Mouse (Mus musculus) liver, embryonic 14.5 days (tissue): ENCODE data around the gene Smurf2. TPM values are rescaled to one million over a fixed set of nuclear protein-coding genes. Genes with fewer than 3 reads are reported as not detected.

Experiments
- ATAC-seq: fragments of 200-750 bp; cut with Nextera tagmentation; 2 replicates; pipeline ENCODE4 v1.8.0; 2017; ENCODE audit warnings: moderate number of reproducible peaks, mild to moderate bottlenecking, moderate library complexity; ENCODE audit not compliant: insufficient read depth
- DNase-seq, 3 experiments: peaks; one replicate each; pipeline ENCODE4 v3.0.0-alpha.2; 2012 to 2013; ENCODE audit warnings: low read depth in 3 of 3, low spot score in 3 of 3
- H3K27ac ChIP-seq: fragments of 300-500 bp; sonication (generic); 2 replicates; pipeline ENCODE4 v1.5.1; 2014; ENCODE audit warnings: moderate library complexity, mild to moderate bottlenecking, control low read depth, inconsistent platforms
- H3K27me3 ChIP-seq: fragments of 300-500 bp; sonication (generic); 2 replicates; pipeline ENCODE4 v1.6.1; 2014; ENCODE audit warnings: mild to moderate bottlenecking, low read length, moderate library complexity; ENCODE audit not compliant: control insufficient read depth, insufficient read depth
- H3K36me3 ChIP-seq: fragments of 300-500 bp; sonication (generic); replicated peaks from 2 replicates; pipeline ENCODE4 v1.6.1; 2014; ENCODE audit warnings: low read depth; ENCODE audit not compliant: control insufficient read depth, insufficient read depth
- H3K4me1 ChIP-seq, 2 experiments: fragments of 200-500 bp in 1 of 2; fragments of 300-500 bp in 1 of 2; sonication (generic) in 1 of 2; replicated peaks; 2 replicates each; pipeline ENCODE4 v1.6.1; 2012 to 2014; ENCODE audit warnings: antibody characterized with exemption in 1 of 2, inconsistent platforms in 1 of 2, low read length in 1 of 2; ENCODE audit not compliant: control insufficient read depth in 2 of 2, insufficient read depth in 2 of 2
- H3K4me2 ChIP-seq: fragments of 300-500 bp; sonication (generic); 2 replicates; pipeline ENCODE4 v1.6.1; 2014; ENCODE audit warnings: low read depth, mild to moderate bottlenecking, control low read depth, moderate library complexity
- H3K4me3 ChIP-seq, 2 experiments: fragments of 200-500 bp in 1 of 2; fragments of 300-500 bp in 1 of 2; sonication (generic) in 1 of 2; 2 replicates each; pipeline ENCODE4 v1.5.1; 2012 to 2014; ENCODE audit warnings: low read depth in 2 of 2, low read length in 2 of 2, mild to moderate bottlenecking in 2 of 2, control low read depth in 1 of 2, inconsistent platforms in 1 of 2, moderate library complexity in 1 of 2; ENCODE audit not compliant: insufficient read depth in 1 of 2
- H3K9ac ChIP-seq: fragments of 300-500 bp; sonication (generic); replicated peaks from 2 replicates; pipeline ENCODE4 v1.6.1; 2014; ENCODE audit warnings: mild to moderate bottlenecking, control low read depth, moderate library complexity
- H3K9me3 ChIP-seq: fragments of 300-500 bp; sonication (generic); 2 replicates; pipeline ENCODE4 v1.6.1; 2016; ENCODE audit warnings: low read length, mixed read lengths; ENCODE audit not compliant: control insufficient read depth
- CTCF ChIP-seq: IDR thresholded peaks from 2 replicates; pipeline ENCODE4 v1.5.1; 2016; ENCODE audit warnings: antibody characterized with exemption, low read depth, control low read depth
- EP300 ChIP-seq: IDR thresholded peaks from 2 replicates; pipeline ENCODE4 v1.6.1; 2016; ENCODE audit warnings: antibody characterized with exemption, low read depth
- WGBS: fragments of 180-500 bp; shearing (Covaris S2); extraction: QIAGEN DNeasy Blood & Tissue Kit; methylation state at CpG from one replicate; pipeline ENCODE4 v1.1.7; 2014; ENCODE audit not compliant: insufficient replicate concordance; 5-methylcytosine and 5-hydroxymethylcytosine counted together
- polyA plus RNA-seq, 2 experiments: library from polyadenylated mRNA; depleted of rRNA in 1 of 2; stranded (reverse) in 1 of 2; unstranded in 1 of 2; fragments of >200 nt; fragmentation: Nextera tagmentation in 1 of 2; extraction: Ambion mirVana in 1 of 2; gene quantifications; 2 replicates each; pipeline versions ENCODE4 v1.2.1 to v1.2.3; 2012 to 2014

The Smurf2 gene
- polyA plus RNA-seq, 2 experiments, result 3.2 to 3.8 TPM

- WGBS, result 66% methylated on average over 4 of the region's 4 CpGs
- Histone ChIP-seq H3K9ac (no peak overlapping the region), H3K36me3 (no peaks in the 10 kb centered on the region), H3K4me3 (no peak overlapping the region), H3K4me2 (no peak overlapping the region), H3K9me3 (no peaks in the 10 kb centered on the region), H3K27ac (no peak overlapping the region), H3K4me1 (no peaks in the 10 kb centered on the region), H3K27me3 (no peaks in the 10 kb centered on the region)
- TF ChIP-seq EP300 (no peak), CTCF (no peak)
- DNase-seq, result no peak
- ATAC-seq, result no peak
These were observed 6.2 kb upstream of the Smurf2 start for GRCm38 (mm10) chr11:106926732-106927131.

- DNase-seq, result peak; percentile 12 to 41 (median 17)
- peak overlapping the region; percentile 98 for H3K4me2 ChIP-seq
- peak; percentile 73 for ATAC-seq
- no peaks in the 10 kb centered on the region for H3K27me3 ChIP-seq
- no peaks in the 10 kb centered on the region for H3K36me3 ChIP-seq
- peak overlapping the region; percentile 78 for H3K9ac ChIP-seq
- H3K4me1 ChIP-seq, result peaks cover 8 to 16% of the 10 kb centered on the region in 2 experiments; a peak in 3 of 4 replicates
- H3K27ac ChIP-seq, result peak overlapping the region; percentile 26
- TF ChIP-seq CTCF (no peak), EP300 (no peak)
- H3K4me3 ChIP-seq, result peak overlapping the region; percentile 81 to 96
- under 1% methylated on average over 66 of the region's 87 CpGs for WGBS
- no peaks in the 10 kb centered on the region for H3K9me3 ChIP-seq
These were observed 634 bp downstream of the Smurf2 start for GRCm38 (mm10) chr11:106919612-106920550.

GRCm38 (mm10) chr11:106918901-106919300 lies 1.6 kb downstream of the Smurf2 start:
- Histone ChIP-seq H3K27ac (no peak overlapping the region), H3K27me3 (no peaks in the 10 kb centered on the region), H3K36me3 (no peaks in the 10 kb centered on the region), H3K9me3 (no peaks in the 10 kb centered on the region), H3K9ac (peak overlapping the region; percentile 78), H3K4me3 (peak overlapping the region; percentile 81 to 96), H3K4me1 (peaks cover 8 to 16% of the 10 kb centered on the region in 2 experiments; a peak in 3 of 4 replicates), H3K4me2 (peak overlapping the region; percentile 98)
- no peak for TF ChIP-seq CTCF
- ATAC-seq (no peak), DNase-seq (no peak)
- 34% methylated on average over 8 of the region's 8 CpGs for WGBS

- Histone ChIP-seq H3K9me3 (no peaks in the 10 kb centered on the region), H3K27ac (no peak overlapping the region)
These were observed 9.3 kb downstream of the Smurf2 start for GRCm38 (mm10) chr11:106911257-106911656.

GRCm38 (mm10) chr11:106908016-106908415 lies 12.5 kb downstream of the Smurf2 start:
- TF ChIP-seq CTCF, result no peak
- no peak for TF ChIP-seq EP300
- Histone ChIP-seq H3K27ac (no peak overlapping the region), H3K36me3 (no peaks in the 10 kb centered on the region), H3K27me3 (no peaks in the 10 kb centered on the region), H3K4me2 (no peak overlapping the region), H3K9ac (no peak overlapping the region), H3K9me3 (no peaks in the 10 kb centered on the region), H3K4me3 (no peak overlapping the region), H3K4me1 (no peaks in the 10 kb centered on the region)
- no peak for ATAC-seq
- DNase-seq, result no peak

More at GRCm38 (mm10) chr11:106911257-106911656, 9.3 kb downstream of the Smurf2 start:
- TF ChIP-seq CTCF (peak; percentile 37; the same call in 1 of the 2 replicates), EP300 (no peak)
- DNase-seq (peak in 2 of 3 experiments; percentile 9 to 17), ATAC-seq (no peak)
- Histone ChIP-seq H3K36me3 (no peaks in the 10 kb centered on the region), H3K9ac (no peak overlapping the region), H3K4me1 (no peaks in the 10 kb centered on the region), H3K4me2 (no peak overlapping the region), H3K4me3 (no peak overlapping the region), H3K27me3 (no peaks in the 10 kb centered on the region)
